Mouse (Mus musculus) cortical plate, adult 2 months (tissue): ENCODE measurements around the gene Asf1b.

Experiments used
- CTCF ChIP-seq: fragments of 200-500 bp; IDR thresholded peaks from 2 replicates; pipeline ENCODE4 v1.5.1; 2011; ENCODE audit warnings: mild to moderate bottlenecking, control low read depth, low read length; ENCODE audit not compliant: insufficient read depth; ENCODE audit errors: extremely low read depth
- POLR2A ChIP-seq: fragments of 200-500 bp; IDR thresholded peaks from 2 replicates; pipeline ENCODE4 v1.6.1; 2011; ENCODE audit warnings: mild to moderate bottlenecking, low read length, control low read depth; ENCODE audit not compliant: insufficient read depth; ENCODE audit errors: extremely low read depth

GRCm38 (mm10) chr8:84003612-84004246 lies 48.4 kb downstream of the Asf1b start:
- TF ChIP-seq CTCF: no peak
- TF ChIP-seq POLR2A: no peak
